Mouse (Mus musculus) embryonic facial prominence, embryonic 13.5 days (tissue): Measurements from ENCODE around the gene Slc12a9. TPM values are rescaled to one million over a fixed set of nuclear protein-coding genes. Genes with fewer than 3 reads are reported as not detected.
A peak's percentile ranks its signal among the peaks of the same experiment; 100 is the strongest.

Experiments used
- ATAC-seq: fragments of 200-750 bp; cut with Nextera tagmentation; 2 replicates; pipeline ENCODE4 v1.8.0; 2017; ENCODE audit warnings: low read depth; ENCODE audit not compliant: insufficient number of reproducible peaks, insufficient read depth, low FRiP score, low TSS enrichment
- H3K27ac ChIP-seq: fragments of 300-500 bp; sonication (generic); 2 replicates; pipeline ENCODE4 v1.5.1; 2015; ENCODE audit warnings: moderate library complexity, mild to moderate bottlenecking, inconsistent platforms
- H3K27me3 ChIP-seq: fragments of 300-500 bp; sonication (generic); 2 replicates; pipeline ENCODE4 v1.6.1; 2015; ENCODE audit warnings: mild to moderate bottlenecking, inconsistent platforms
- H3K36me3 ChIP-seq: fragments of 300-500 bp; sonication (generic); 2 replicates; pipeline ENCODE4 v1.6.1; 2015; ENCODE audit warnings: mild to moderate bottlenecking, inconsistent platforms
- H3K4me1 ChIP-seq: fragments of 300-500 bp; sonication (generic); 2 replicates; pipeline ENCODE4 v1.6.1; 2015; ENCODE audit warnings: inconsistent platforms
- H3K4me2 ChIP-seq: fragments of 300-500 bp; sonication (generic); 2 replicates; pipeline ENCODE4 v1.6.1; 2015; ENCODE audit warnings: moderate library complexity, mild to moderate bottlenecking, inconsistent platforms
- H3K4me3 ChIP-seq: fragments of 300-500 bp; sonication (generic); 2 replicates; pipeline ENCODE4 v1.5.1; 2015; ENCODE audit warnings: mild to moderate bottlenecking, inconsistent platforms
- H3K9ac ChIP-seq: fragments of 300-500 bp; sonication (generic); 2 replicates; pipeline ENCODE4 v1.6.1; 2015; ENCODE audit warnings: mild to moderate bottlenecking, inconsistent platforms
- H3K9me3 ChIP-seq: fragments of 300-500 bp; sonication (generic); 2 replicates; pipeline ENCODE4 v1.6.1; 2016; ENCODE audit warnings: inconsistent platforms
- WGBS: fragments of 180-500 bp; shearing (Covaris S2); methylation state at CpG from one replicate; pipeline ENCODE4 v1.1.7; 2015; ENCODE audit warnings: mixed read lengths; 5-methylcytosine and 5-hydroxymethylcytosine counted together
- polyA plus RNA-seq: library from polyadenylated mRNA; unstranded; fragments of >200 nt; fragmentation: Nextera tagmentation; extraction: Ambion mirVana; gene quantifications from 2 replicates; pipeline ENCODE4 v1.2.1, GENCODE M21; 2015

The Slc12a9 gene
- polyA plus RNA-seq, 1 experiment from 2014 or later = 16.0 TPM

DNA sequence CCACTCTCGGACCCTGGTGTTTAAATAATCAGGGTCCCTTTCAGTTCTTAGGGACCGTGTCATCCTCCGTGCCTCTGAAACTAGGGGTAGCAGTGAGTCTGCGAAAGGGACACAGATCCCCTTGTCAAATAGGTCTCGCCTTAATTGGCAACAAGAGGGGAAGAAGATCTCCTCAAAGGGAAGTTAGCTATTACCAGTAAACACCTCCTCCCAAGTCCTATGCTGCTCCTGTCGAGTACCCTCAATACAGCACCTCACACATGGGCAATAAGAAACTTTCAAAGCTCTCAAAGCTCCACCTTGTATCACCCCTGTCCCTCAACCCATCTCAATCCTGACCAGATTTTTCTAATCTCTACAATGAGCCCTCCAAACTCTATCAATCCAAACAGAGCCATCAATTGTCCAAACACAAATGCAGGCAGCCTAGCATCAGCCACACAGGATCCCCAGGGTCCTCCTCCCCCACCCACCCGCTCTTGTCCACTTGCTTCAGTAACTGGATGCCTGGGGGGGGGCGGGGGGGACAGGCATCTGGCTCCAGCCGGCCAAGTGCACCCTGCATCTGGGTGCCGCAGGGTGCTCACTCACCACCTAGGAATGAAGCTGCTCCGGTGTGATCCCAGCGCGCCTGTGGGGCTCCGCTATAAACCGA, 413 bp downstream of the Slc12a9 start:
- Histone ChIP-seq H3K36me3 (peaks cover 11% of the 10 kb centered on the region; the same call in 1 of the 2 replicates), H3K9me3 (no peaks in the 10 kb centered on the region), H3K27me3 (no peaks in the 10 kb centered on the region), H3K9ac (peak overlapping the region; percentile 82), H3K27ac (no peak overlapping the region), H3K4me2 (peak overlapping the region; percentile 96), H3K4me3 (peak overlapping the region; percentile 66), H3K4me1 (peaks cover 15% of the 10 kb centered on the region)
- ATAC-seq = no peak
- WGBS = 12% methylated on average over 15 of the region's 15 CpGs

DNA sequence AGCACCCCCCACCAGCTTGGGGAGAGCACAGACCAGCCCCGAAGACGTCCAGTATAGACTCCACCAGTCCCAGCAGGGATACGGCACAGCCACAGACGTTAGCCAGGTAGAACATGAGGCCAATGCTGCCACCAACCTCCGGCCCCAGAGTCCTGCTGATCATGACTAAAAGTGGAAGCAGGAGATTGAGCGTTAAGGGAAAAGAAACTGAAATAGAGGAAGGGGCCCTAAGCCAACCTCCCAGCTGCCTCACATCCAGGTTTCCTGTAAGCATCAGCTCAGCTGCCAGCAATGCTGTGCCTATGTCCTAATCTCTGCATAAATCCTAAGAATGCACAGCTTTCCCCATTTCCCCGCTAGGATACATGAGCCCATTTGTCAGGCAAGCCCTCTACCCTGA, 2.5 kb downstream of the Slc12a9 start:
- H3K27ac ChIP-seq = no peak overlapping the region
- WGBS = 86% methylated on average over 7 of the region's 7 CpGs
- peaks cover 27% of the 10 kb centered on the region for H3K36me3 ChIP-seq
- ATAC-seq = no peak
- H3K27me3 ChIP-seq = no peaks in the 10 kb centered on the region
- H3K4me3 ChIP-seq = no peak overlapping the region
- H3K9me3 ChIP-seq = no peaks in the 10 kb centered on the region
- peaks cover 15% of the 10 kb centered on the region for H3K4me1 ChIP-seq
- H3K9ac ChIP-seq = no peak overlapping the region
- no peak overlapping the region for H3K4me2 ChIP-seq

DNA sequence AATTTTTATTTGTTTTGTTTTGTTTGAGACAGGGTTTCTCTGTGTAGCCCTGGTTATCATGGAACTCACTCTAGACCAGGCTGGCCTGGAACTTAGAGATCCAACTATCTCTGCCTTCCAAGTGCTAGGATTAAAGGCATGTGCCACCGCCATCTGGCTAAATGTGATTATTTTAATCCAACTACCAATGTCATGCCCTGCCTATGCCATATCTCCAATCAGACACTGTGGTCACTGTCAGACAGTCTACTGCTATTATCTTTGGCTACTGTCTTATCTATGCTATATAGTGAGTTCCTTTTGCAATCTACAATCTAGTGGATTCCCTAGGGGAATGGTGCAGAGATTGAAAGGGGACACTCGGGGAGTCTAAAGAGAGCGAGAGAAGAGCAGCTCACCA, 12.4 kb downstream of the Slc12a9 start:
- WGBS = 92% methylated on average over 3 of the region's 3 CpGs
- H3K36me3 ChIP-seq = peaks cover 76% of the 10 kb centered on the region

GRCm38 (mm10) chr5:137318570-137318969, 14.8 kb downstream of the Slc12a9 start:
- Histone ChIP-seq H3K9ac (no peak overlapping the region), H3K36me3 (peaks cover 62% of the 10 kb centered on the region), H3K9me3 (no peaks in the 10 kb centered on the region), H3K27me3 (no peaks in the 10 kb centered on the region), H3K4me3 (no peak overlapping the region), H3K4me1 (peaks cover 16% of the 10 kb centered on the region), H3K4me2 (no peak overlapping the region), H3K27ac (no peak overlapping the region)
- no peak for ATAC-seq
- WGBS = 82% methylated on average over 1 of the region's 1 CpGs

More for the DNA sequence above, 12.4 kb downstream of the Slc12a9 start:
- no peaks in the 10 kb centered on the region for H3K4me1 ChIP-seq
- H3K4me2 ChIP-seq = no peak overlapping the region
- H3K9me3 ChIP-seq = no peaks in the 10 kb centered on the region
- no peaks in the 10 kb centered on the region for H3K27me3 ChIP-seq
- H3K27ac ChIP-seq = no peak overlapping the region
- H3K4me3 ChIP-seq = no peak overlapping the region
- ATAC-seq = no peak
- no peak overlapping the region for H3K9ac ChIP-seq

- H3K36me3 ChIP-seq = peaks cover 52% of the 10 kb centered on the region
- no peak overlapping the region for H3K27ac ChIP-seq
- no peaks in the 10 kb centered on the region for H3K9me3 ChIP-seq
- no peak overlapping the region for H3K4me3 ChIP-seq
- no peaks in the 10 kb centered on the region for H3K27me3 ChIP-seq
- no peak overlapping the region for H3K4me2 ChIP-seq
- no peak overlapping the region for H3K9ac ChIP-seq
- no peak for ATAC-seq
- 91% methylated on average over 8 of the region's 8 CpGs for WGBS
- H3K4me1 ChIP-seq = peaks cover 27% of the 10 kb centered on the region
Measured at GRCm38 (mm10) chr5:137317361-137317760, 16.0 kb downstream of the Slc12a9 start.

DNA sequence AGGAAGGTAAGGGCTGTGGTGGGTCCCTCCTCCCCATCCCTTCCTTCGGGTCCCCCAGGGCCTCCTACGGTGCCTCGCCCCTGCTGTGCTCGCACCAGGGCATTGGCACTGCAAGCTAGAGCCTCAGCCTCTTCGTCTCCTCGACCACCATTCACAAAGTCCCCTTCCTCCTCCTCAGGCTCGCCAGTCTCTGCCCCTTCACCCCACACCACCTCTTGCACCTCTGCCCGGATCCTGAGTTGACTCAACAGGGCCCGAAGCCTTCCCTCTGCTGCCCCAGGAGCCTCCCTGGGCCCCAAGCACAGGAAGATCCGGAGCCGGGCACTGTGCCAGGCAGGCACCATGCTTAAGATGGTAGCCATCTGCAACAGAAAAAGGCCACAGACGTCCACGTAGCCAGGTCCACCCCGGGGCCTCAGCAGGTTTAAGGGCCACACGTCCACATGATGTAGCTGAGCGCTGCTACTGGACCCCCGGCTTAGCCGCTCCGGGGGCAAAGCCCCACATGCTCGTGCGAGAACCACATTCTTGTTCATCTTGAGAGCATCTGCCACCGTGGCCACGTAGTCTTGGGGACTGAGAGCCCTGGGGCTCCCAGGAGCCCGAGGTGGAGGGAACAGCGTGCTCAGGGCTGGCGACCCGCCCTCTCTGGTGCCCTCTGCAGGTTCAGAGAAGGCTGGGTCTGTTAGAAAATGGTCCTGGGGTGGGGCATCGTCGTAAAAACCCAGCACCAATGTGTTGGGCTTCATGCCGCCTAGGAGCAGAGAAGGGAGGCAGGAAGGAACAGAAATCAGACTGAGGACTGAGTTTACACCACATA, 18.1 kb downstream of the Slc12a9 start:
- Histone ChIP-seq H3K27ac (peak overlapping the region; percentile 98), H3K4me2 (peak overlapping the region; percentile 95), H3K27me3 (no peaks in the 10 kb centered on the region), H3K36me3 (peaks cover 49% of the 10 kb centered on the region), H3K4me3 (peak overlapping the region; percentile 81; the same call in 1 of the 2 replicates), H3K9me3 (no peaks in the 10 kb centered on the region), H3K9ac (peak overlapping the region; percentile 98; the same call in 1 of the 2 replicates), H3K4me1 (peaks cover 40% of the 10 kb centered on the region)
- no peak for ATAC-seq
- WGBS = 36% methylated on average over 30 of the region's 30 CpGs

GRCm38 (mm10) chr5:137314193-137315083, 19.0 kb downstream of the Slc12a9 start, which contains the start of gene Trip6:
Trip6 (minus strand) TSS chr5:137314404.
- Histone ChIP-seq H3K36me3 (peaks cover 49% of the 10 kb centered on the region), H3K9me3 (no peaks in the 10 kb centered on the region), H3K9ac (peak within 1 kb of the TSS; percentile 98), H3K4me1 (peaks cover 40% of the 10 kb centered on the region), H3K27ac (peak within 1 kb of the TSS; percentile 98), H3K4me2 (peak within 1 kb of the TSS; percentile 95), H3K27me3 (no peaks in the 10 kb centered on the region), H3K4me3 (peak within 1 kb of the TSS; percentile 81)
- ATAC-seq = peak; percentile 90
- WGBS = 14% methylated on average over 30 of the region's 30 CpGs

DNA sequence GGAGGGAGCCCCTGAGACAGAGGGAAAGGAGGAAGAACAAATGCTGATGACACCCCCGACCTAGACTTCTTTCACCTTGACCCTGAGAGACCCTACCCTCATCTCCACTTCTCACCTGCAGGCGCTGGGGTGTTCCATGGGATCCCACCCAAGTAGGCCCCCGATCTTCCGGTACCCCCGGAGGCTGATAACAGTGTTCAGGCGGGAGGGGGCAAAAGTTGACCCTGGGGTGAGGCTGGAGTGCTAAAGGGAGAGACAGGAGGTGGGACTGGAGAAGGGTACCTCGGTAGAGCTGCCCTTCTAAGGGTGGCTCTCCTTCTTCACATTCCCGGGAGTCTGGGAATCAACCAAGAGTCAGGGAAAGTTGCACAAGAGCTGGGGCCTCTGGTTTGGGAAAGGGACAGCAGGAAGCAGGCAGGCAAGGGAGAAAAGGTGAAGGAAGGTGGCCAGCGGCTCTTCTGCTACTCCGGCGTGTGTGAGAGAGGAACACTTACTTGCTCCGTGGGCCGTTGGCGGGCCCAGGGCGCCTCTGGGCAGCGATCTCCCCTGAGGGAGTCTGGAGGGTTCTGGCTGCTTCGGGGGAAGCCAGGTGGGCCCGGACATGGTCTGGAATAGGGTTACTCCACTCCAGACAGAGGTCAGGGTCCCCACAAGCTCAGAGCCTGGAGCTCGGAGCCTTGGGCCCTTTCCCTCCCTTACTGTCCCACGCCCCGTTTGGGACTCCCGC, 19.8 kb downstream of the Slc12a9 start:
- Histone ChIP-seq H3K27ac (peak overlapping the region; percentile 98), H3K9me3 (no peaks in the 10 kb centered on the region), H3K4me2 (peak overlapping the region; percentile 95), H3K27me3 (no peaks in the 10 kb centered on the region), H3K9ac (peak overlapping the region; percentile 98), H3K4me3 (peak overlapping the region; percentile 81), H3K4me1 (peaks cover 41% of the 10 kb centered on the region), H3K36me3 (peaks cover 51% of the 10 kb centered on the region)
- peak; percentile 48 for ATAC-seq
- 2% methylated on average over 22 of the region's 22 CpGs for WGBS

- Histone ChIP-seq H3K4me3 (peak overlapping the region; percentile 96), H3K27ac (peak overlapping the region; percentile 96), H3K4me2 (peak overlapping the region; percentile 73), H3K36me3 (peaks cover 62% of the 10 kb centered on the region), H3K4me1 (peaks cover 56% of the 10 kb centered on the region), H3K9me3 (no peaks in the 10 kb centered on the region), H3K27me3 (no peaks in the 10 kb centered on the region), H3K9ac (peak overlapping the region; percentile 99)
- no peak for ATAC-seq
- 91% methylated on average over 4 of the region's 4 CpGs for WGBS
Measured at GRCm38 (mm10) chr5:137308356-137308755, 25.0 kb downstream of the Slc12a9 start.

GRCm38 (mm10) chr5:137307071-137307912, 26.1 kb downstream of the Slc12a9 start, which contains the start of gene Srrt:
Srrt (minus strand) TSS chr5:137307674.
- Histone ChIP-seq H3K4me1 (peaks cover 46% of the 10 kb centered on the region), H3K4me3 (peak within 1 kb of the TSS; percentile 96), H3K4me2 (peak within 1 kb of the TSS; percentile 73), H3K27me3 (no peaks in the 10 kb centered on the region), H3K27ac (peak within 1 kb of the TSS; percentile 96), H3K9me3 (no peaks in the 10 kb centered on the region), H3K36me3 (peaks cover 73% of the 10 kb centered on the region), H3K9ac (peak within 1 kb of the TSS; percentile 99)
- under 1% methylated on average over 70 of the region's 72 CpGs for WGBS
- ATAC-seq = peak; percentile 73
